Mouse (Mus musculus): ENCODE measurements around the gene Thtpa. TPM values are rescaled to one million over a fixed set of nuclear protein-coding genes. Genes with fewer than 3 reads are reported as not detected.

The Thtpa gene
- polyA plus RNA-seq, 1 experiment from 2014 or later, result 20.8 TPM

- H3K36me3 ChIP-seq (ENCODE audit: insufficient read depth, low read length), result no peaks in the 10 kb centered on the region
- DNase-seq (ENCODE audit: low spot score), result no peak
- H3K9ac ChIP-seq (ENCODE audit: low read depth, low read length), result no peak overlapping the region
- 71% methylated on average over 11 of the region's 11 CpGs for WGBS
- no peaks in the 10 kb centered on the region for H3K27me3 ChIP-seq (ENCODE audit: insufficient read depth, low read length)
- no peaks in the 10 kb centered on the region for H3K9me3 ChIP-seq (replicated peaks; ENCODE audit: low read length)
- H3K4me2 ChIP-seq (ENCODE audit: low read length), result no peak overlapping the region
- no peak overlapping the region for H3K27ac ChIP-seq
- no peak for ATAC-seq (replicated peaks; ENCODE audit: low FRiP score, low read depth)
- H3K4me3 ChIP-seq (replicated peaks; ENCODE audit: low read depth, low read length), result no peak overlapping the region
- H3K4me1 ChIP-seq (replicated peaks; ENCODE audit: insufficient read depth, low read length), result no peaks in the 10 kb centered on the region
- TF ChIP-seq CTCF (IDR thresholded peaks at IDR 0.05; ENCODE audit: low read depth), result no peak
Measured at GRCm38 (mm10) chr14:55055167-55055834, 39.3 kb upstream of the Thtpa start.

- H3K36me3 ChIP-seq (ENCODE audit: insufficient read depth, low read length), result no peaks in the 10 kb centered on the region
- H3K27me3 ChIP-seq (ENCODE audit: insufficient read depth, low read length), result no peaks in the 10 kb centered on the region
- no peak overlapping the region for H3K4me2 ChIP-seq (ENCODE audit: low read length)
- H3K4me1 ChIP-seq (replicated peaks; ENCODE audit: insufficient read depth, low read length), result peaks cover 6% of the 10 kb centered on the region; the same call in 1 of the 2 replicates
- WGBS, result 85% methylated on average over 1 of the region's 1 CpGs
- no peak overlapping the region for H3K27ac ChIP-seq
- TF ChIP-seq CTCF (IDR thresholded peaks at IDR 0.05; ENCODE audit: low read depth), result no peak
- DNase-seq (ENCODE audit: low spot score) (no peak), ATAC-seq (replicated peaks; ENCODE audit: low FRiP score, low read depth) (no peak)
- no peak overlapping the region for H3K9ac ChIP-seq (ENCODE audit: low read depth, low read length)
- no peaks in the 10 kb centered on the region for H3K9me3 ChIP-seq (replicated peaks; ENCODE audit: low read length)
- H3K4me3 ChIP-seq (replicated peaks; ENCODE audit: low read depth, low read length), result no peak overlapping the region
Measured at GRCm38 (mm10) chr14:55059009-55059408, 35.6 kb upstream of the Thtpa start.

- Histone ChIP-seq H3K27ac (no peak overlapping the region), H3K4me2 (ENCODE audit: low read length) (no peak overlapping the region), H3K9ac (ENCODE audit: low read depth, low read length) (no peak overlapping the region), H3K27me3 (ENCODE audit: insufficient read depth, low read length) (no peaks in the 10 kb centered on the region), H3K4me3 (replicated peaks; ENCODE audit: low read depth, low read length) (no peak overlapping the region), H3K9me3 (replicated peaks; ENCODE audit: low read length) (no peaks in the 10 kb centered on the region), H3K36me3 (ENCODE audit: insufficient read depth, low read length) (no peaks in the 10 kb centered on the region), H3K4me1 (replicated peaks; ENCODE audit: insufficient read depth, low read length) (peaks cover 6% of the 10 kb centered on the region; the same call in 1 of the 2 replicates)
- ATAC-seq (replicated peaks; ENCODE audit: low FRiP score, low read depth), result 0 out of 2 replicates have a peak, but pooled peaks have one; percentile 68
- 47% methylated on average over 5 of the region's 5 CpGs for WGBS
- peak; percentile 27 for DNase-seq (ENCODE audit: low spot score)
- TF ChIP-seq CTCF (IDR thresholded peaks at IDR 0.05; ENCODE audit: low read depth), result no peak
Measured at GRCm38 (mm10) chr14:55059931-55060330, 34.7 kb upstream of the Thtpa start.

- Histone ChIP-seq H3K9ac (ENCODE audit: low read depth, low read length) (no peak overlapping the region), H3K27me3 (ENCODE audit: insufficient read depth, low read length) (no peaks in the 10 kb centered on the region), H3K4me2 (ENCODE audit: low read length) (no peak overlapping the region), H3K9me3 (replicated peaks; ENCODE audit: low read length) (no peaks in the 10 kb centered on the region), H3K36me3 (ENCODE audit: insufficient read depth, low read length) (0 out of 2 replicates have a peak, but pooled peaks cover 6% of the 10 kb centered on the region), H3K4me3 (replicated peaks; ENCODE audit: low read depth, low read length) (no peak overlapping the region), H3K4me1 (replicated peaks; ENCODE audit: insufficient read depth, low read length) (peaks cover 6% of the 10 kb centered on the region; the same call in 1 of the 2 replicates), H3K27ac (no peak overlapping the region)
- ATAC-seq (replicated peaks; ENCODE audit: low FRiP score, low read depth) (no peak), DNase-seq (ENCODE audit: low spot score) (no peak)
- TF ChIP-seq CTCF (IDR thresholded peaks at IDR 0.05; ENCODE audit: low read depth), result no peak
- WGBS, result 50% methylated on average over 7 of the region's 7 CpGs
Measured at GRCm38 (mm10) chr14:55061845-55062244, 32.7 kb upstream of the Thtpa start.

- TF ChIP-seq CTCF (IDR thresholded peaks at IDR 0.05; ENCODE audit: low read depth), result no peak
- 10% methylated on average over 17 of the region's 17 CpGs for WGBS
- H3K36me3 ChIP-seq (ENCODE audit: insufficient read depth, low read length), result 0 out of 2 replicates have a peak, but pooled peaks cover 6% of the 10 kb centered on the region
- no peak overlapping the region for H3K4me3 ChIP-seq (replicated peaks; ENCODE audit: low read depth, low read length)
- no peak overlapping the region for H3K27ac ChIP-seq
- no peak for DNase-seq (ENCODE audit: low spot score)
- ATAC-seq (replicated peaks; ENCODE audit: low FRiP score, low read depth), result peak; percentile 57; the same call in 1 of the 2 replicates
- peaks cover 6% of the 10 kb centered on the region; the same call in 1 of the 2 replicates for H3K4me1 ChIP-seq (replicated peaks; ENCODE audit: insufficient read depth, low read length)
- H3K27me3 ChIP-seq (ENCODE audit: insufficient read depth, low read length), result no peaks in the 10 kb centered on the region
- peak overlapping the region; percentile 21; the same call in 1 of the 2 replicates for H3K4me2 ChIP-seq (ENCODE audit: low read length)
- H3K9ac ChIP-seq (ENCODE audit: low read depth, low read length), result no peak overlapping the region
- H3K9me3 ChIP-seq (replicated peaks; ENCODE audit: low read length), result no peaks in the 10 kb centered on the region
Measured at GRCm38 (mm10) chr14:55062626-55063025, 32.0 kb upstream of the Thtpa start.

- H3K4me3 ChIP-seq (replicated peaks; ENCODE audit: low read depth, low read length), result no peak overlapping the region
- 0 out of 2 replicates have a peak, but pooled peaks cover 6% of the 10 kb centered on the region for H3K36me3 ChIP-seq (ENCODE audit: insufficient read depth, low read length)
- no peak for TF ChIP-seq CTCF (IDR thresholded peaks at IDR 0.05; ENCODE audit: low read depth)
- ATAC-seq (replicated peaks; ENCODE audit: low FRiP score, low read depth) (no peak), DNase-seq (ENCODE audit: low spot score) (no peak)
- H3K4me1 ChIP-seq (replicated peaks; ENCODE audit: insufficient read depth, low read length), result peaks cover 6% of the 10 kb centered on the region; the same call in 1 of the 2 replicates
- H3K27me3 ChIP-seq (ENCODE audit: insufficient read depth, low read length), result no peaks in the 10 kb centered on the region
- H3K9ac ChIP-seq (ENCODE audit: low read depth, low read length), result no peak overlapping the region
- H3K27ac ChIP-seq, result no peak overlapping the region
- WGBS, result 72% methylated on average over 5 of the region's 5 CpGs
- H3K4me2 ChIP-seq (ENCODE audit: low read length), result peak overlapping the region; percentile 21; the same call in 1 of the 2 replicates
- H3K9me3 ChIP-seq (replicated peaks; ENCODE audit: low read length), result no peaks in the 10 kb centered on the region
Measured at GRCm38 (mm10) chr14:55063117-55063516, 31.5 kb upstream of the Thtpa start.
